Mouse (Mus musculus): Measurements from ENCODE around the gene Tmbim6. TPM values are rescaled to one million over a fixed set of nuclear protein-coding genes. Genes with fewer than 3 reads are reported as not detected.
"Not testable (repeated sequence)": the region's sequence is repeated elsewhere in the genome, so short reads cannot be mapped to it uniquely, and the experiment has no call there.

Tmbim6 gene
- total RNA-seq, 1 experiment from 2014 or later: 813 TPM

- no peak for DNase-seq
Observed at GRCm38 (mm10) chr15:99417692-99418271, 25.1 kb downstream of the Tmbim6 start.

DNA sequence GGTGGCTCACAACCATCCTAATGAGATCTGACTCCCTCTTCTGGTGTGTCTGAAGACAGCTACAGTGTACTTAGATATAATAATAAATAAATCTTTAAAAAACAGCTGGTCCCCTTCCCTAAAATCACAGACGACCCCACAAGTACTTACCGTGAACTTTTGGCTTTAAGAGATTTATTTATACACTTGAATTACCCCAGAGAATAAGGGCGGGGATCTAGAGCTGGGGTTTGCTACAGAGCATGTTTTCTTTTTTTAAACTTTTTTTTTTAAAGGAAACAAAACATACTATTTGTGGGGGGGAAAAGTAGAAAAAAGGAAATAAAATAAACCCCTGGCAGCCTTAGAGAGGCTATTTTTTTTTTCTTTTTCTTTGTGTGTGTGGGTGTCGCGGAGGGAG lies 27.4 kb downstream of the Tmbim6 start:
- no peak for DNase-seq

GRCm38 (mm10) chr15:99420521-99421014 lies 27.9 kb downstream of the Tmbim6 start:
- DNase-seq: no peak

- no peak for DNase-seq
Observed at GRCm38 (mm10) chr15:99421152-99421551, 28.5 kb downstream of the Tmbim6 start.

DNA sequence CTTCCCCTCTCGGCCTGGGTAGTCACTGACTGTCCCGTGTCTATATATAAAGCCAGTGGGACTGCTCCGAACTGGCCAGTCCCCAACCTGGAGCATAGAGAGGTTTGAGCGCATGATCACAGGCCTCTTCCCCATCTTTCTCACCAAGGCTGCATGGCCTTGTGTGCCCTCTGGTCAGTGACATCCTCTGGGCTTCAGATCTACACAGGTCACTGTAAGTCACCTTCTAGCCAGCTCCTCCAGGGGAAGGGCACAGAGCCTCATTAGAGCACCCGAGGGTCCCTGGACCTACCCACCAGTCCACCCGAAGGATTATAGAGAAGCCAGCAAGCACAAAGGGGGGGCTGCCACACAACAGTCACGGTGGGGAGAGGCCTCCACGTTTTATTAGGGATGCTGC lies 29.0 kb downstream of the Tmbim6 start:
- no peak for DNase-seq

- no peak for DNase-seq
Observed at GRCm38 (mm10) chr15:99422551-99422950, 29.9 kb downstream of the Tmbim6 start.

DNA sequence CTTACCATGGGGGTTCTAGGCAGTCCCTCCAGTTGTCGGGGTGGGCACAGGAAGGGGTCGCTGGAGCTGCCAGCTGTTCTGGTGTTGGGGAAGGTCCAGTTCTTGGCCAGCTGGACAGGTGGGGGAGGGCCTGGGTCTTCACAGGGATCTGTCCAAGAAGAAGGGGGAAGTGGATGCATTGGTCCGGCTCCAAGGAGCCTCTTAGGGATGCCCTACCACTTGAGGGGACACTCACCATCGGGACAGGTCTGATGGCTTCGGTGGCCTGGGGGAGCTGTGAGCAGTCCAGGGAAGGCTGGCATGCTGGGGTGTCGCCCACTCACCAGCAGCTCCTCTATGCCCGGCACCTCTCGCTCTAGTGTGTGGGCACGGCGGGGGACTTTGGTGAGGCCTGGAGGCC lies 30.4 kb downstream of the Tmbim6 start:
- no peak for DNase-seq

DNA sequence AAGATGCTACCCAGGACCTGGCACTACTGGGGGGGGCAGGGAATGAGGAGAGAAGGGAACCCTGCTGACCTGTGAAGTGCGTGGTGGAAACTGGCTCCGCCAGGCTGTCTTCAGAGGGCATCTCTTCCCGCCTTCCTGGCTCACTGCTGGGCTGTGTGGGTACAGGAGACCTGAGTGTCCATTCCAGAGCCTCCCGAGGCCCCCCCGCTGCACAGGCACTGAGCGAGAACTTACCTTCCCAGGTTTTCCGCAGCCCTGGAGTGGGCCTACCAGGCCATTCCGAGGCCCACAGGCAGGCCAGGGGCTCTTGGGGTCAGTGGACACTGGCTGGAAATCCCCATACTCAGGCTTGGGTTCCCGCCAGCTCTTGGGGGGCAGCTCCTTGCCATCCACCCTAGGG lies 31.2 kb downstream of the Tmbim6 start:
- no peak for DNase-seq

DNA sequence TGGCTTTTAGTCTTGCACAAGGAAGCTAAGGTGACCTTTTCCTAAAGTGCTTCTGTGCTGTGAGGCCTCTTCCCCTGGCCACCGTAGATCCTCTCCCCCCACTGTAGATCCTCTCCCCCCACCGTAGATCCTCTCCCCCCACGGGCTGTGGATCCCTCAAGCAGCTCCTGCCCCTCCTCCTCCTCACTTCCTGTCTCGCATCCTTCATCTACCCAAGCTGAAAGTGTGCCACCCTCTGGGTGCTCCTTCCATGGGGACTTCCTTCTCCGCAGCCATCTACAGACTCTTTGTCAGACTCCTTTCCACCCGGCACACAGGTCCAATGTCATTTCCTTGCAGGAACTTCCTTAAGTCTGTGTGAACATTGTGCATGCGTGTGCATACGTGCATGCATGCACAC lies 37.7 kb downstream of the Tmbim6 start:
- DNase-seq: no peak

DNA sequence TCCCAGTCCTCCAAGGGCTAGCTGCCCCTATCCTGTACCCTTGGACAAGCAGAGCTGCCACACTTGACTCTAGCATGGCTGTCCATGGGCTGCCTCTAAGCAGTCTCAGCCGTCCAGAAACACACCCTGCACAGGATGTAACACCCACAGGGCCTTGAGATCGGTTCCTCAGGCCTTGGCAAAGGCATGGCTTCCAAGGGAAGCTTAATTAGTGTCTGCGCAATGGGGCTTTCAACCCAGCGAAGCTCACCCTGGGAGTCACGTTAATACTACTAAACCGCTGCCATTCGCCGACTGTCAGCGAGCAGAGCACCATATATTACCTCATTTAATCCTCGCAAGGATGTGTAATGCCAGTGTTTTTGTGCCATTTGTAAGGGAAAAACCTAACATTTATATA lies 38.4 kb downstream of the Tmbim6 start:
- DNase-seq: no peak

DNA sequence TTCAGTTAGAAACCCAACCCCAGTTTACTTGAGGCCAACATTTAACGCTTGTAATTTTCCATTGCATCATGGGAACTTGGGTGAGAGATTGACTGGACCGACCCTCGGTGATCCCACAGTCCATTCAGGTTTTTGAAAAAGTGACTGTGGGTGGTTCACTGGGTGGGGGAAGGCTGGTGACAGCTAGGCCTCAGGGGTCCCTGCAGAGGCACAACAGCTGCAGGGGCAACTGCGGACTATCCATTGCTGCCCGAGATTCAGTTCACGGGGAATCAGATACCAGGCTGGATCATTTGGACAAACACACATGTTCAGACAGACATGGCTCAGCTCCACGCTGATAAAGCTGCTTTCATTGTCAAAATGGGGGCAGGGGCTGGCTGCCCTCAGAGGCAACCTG lies 38.8 kb downstream of the Tmbim6 start:
- no peak for DNase-seq

GRCm38 (mm10) chr15:99431967-99432366 lies 39.3 kb downstream of the Tmbim6 start:
- DNase-seq: no peak

DNA sequence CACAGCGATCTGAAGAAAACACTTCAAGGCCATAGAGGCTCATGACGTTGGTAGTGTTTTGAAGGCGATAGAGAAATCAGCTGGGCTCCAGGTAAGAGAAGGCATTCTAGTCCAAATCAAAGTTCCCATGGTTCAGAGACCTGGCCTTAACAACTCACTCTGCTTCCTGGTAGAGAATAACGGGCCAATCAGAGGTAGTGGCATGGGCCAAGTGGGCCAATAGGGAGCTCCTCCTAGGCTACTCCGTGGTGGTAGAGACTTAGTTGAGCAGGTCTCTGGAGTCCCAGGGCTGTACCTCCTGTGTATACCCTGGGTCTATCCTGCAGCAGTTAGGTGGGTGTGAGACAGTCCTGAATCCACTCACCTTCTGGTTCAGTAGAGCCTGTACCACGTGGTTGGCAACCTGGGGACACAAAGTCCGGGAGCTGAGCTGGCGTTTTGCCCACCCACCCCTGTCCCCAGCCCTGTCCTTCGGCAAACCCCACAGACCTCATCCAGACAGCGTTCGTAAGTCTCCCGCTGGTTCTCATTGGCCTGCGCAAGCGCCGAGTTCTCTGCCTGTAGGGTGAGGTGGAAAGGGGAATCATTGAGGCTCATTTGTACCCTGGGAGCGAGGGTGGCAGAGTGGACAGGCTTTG lies 40.5 kb downstream of the Tmbim6 start:
- DNase-seq: no peak

- peak; percentile 74 for DNase-seq
Observed at GRCm38 (mm10) chr15:99433913-99434312, 41.2 kb downstream of the Tmbim6 start.

GRCm38 (mm10) chr15:99438966-99439698 lies 46.5 kb downstream of the Tmbim6 start:
- DNase-seq: no peak

DNA sequence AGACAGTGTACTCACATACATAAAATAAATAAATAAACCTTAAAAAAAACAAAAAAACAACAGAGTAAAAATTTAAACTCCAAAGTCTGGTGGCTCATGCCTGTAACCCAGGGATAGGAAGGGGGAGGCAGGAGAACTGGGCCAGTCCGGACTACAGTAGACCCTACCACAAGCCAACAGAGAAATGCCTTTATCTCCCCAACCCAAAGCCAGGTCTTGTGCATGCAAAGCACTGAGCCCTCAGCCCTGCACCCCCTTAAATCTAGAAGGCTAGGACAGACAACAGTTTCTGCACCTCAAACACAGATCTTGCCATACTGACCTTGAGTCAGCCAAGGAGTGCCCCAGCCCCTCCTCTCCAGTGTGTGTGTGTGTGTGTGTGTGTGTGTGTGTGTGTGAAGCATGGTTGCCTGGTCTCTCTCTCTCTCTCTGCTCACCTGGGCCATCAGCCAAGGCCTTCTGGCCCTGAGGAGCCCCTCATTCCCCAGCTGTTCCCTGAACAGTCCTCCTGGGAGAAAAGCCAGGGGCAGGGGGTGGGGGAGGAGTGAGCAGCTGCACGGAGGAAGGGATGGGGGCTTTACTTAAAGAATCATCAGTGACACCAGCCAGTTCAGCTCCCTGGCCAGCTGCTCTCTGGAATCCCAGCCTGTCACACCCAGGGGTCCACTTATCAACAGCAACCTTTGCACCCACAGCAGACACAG lies 47.6 kb downstream of the Tmbim6 start:
- DNase-seq: no peak

- DNase-seq: no peak
Observed at GRCm38 (mm10) chr15:99440816-99441457, 48.3 kb downstream of the Tmbim6 start.

DNA sequence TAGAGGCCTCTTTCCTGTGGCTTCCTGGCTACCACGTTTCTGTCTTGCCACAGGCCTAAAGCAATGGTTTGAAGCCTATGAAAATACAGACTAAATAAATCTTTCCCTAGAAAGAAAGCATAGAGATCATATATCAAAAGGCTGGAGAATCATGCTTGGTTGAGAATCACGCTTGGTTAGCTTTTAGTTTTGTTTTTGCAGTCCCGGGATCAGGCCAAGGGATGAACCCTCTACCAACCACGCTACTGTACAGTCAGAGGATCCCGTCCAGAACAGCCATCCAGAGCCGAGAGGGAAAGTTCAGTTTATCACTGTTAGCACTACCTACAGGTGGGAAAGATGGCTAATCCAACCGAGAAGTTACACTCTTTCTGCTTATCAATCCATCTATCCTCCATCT lies 49.7 kb downstream of the Tmbim6 start:
- DNase-seq: no peak

- DNase-seq: no peak
Observed at GRCm38 (mm10) chr15:99445567-99445966, 52.9 kb downstream of the Tmbim6 start.

DNA sequence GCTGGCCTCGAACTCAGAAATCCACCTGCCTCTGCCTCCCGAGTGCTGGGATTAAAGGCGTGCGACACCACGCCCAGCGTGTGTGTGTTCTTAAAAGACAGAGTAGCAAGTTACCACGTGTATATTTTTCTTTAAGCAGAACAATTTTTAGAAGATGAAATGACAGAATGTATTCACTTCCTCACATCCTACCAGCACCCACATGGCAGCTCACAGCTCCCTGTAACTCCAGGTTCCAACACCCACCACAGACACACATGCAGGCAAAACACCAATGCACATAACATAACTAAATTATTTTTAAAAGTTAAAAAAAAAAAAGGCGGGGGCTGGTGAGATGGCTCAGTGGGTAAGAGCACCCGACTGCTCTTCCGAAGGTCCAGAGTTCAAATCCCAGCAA lies 53.5 kb downstream of the Tmbim6 start:
- DNase-seq: not testable (repeated sequence)

DNA sequence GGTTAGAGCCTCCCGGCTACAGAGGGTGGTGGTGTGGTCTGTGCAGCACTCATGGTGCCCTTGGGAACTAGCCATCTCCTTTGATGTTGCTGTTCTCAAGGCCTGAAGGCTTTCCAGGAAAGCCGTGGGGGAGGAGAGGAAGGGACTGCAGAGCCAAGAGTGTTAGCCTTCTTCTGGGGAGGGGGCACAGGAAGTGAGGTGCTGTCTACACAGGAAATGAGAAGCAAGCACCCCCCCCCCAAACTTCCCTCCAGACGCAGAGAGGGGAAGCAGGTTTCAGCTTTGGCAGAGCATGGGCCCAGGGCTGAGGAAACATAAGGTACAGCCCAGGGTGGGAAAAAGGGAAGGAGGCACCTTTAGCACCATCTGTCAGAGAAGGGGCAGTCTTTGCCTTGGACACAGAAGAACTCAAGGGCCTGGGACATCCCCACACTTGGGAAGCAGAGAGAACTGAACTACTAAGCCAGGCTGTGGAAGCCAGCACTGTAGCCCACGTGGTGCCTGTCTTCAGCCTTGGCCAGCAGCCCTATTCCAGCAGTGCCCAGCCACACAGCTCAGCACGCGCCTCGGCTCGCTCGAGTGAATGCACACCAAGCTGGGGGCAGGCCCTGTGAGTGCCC lies 56.6 kb downstream of the Tmbim6 start:
- DNase-seq: peak; percentile 67

GRCm38 (mm10) chr15:99449751-99450280 lies 57.1 kb downstream of the Tmbim6 start:
- DNase-seq: no peak
